Comparison of ENCODE assay signal across 12 mouse cellular contexts in genomic region chr4:118721742-118722483, GRCm38 (mm10). TPM values are rescaled to one million over a fixed set of nuclear protein-coding genes. Genes with fewer than 3 reads are reported as not detected.
DNase-seq lines count a peak whose midpoint lies in the region; ATAC-seq and TF ChIP-seq lines count a peak whose summit lies in the region.
"Had no signal": no experiment of that assay in that cellular context is flagged by ENCODE, and none has a peak within 500 bp of the region (broad histone marks: within the 10 kb centered on the region; RNA-seq: fewer than 3 reads in every experiment).

No protein-coding gene starts in this region.

- no peak for TF ChIP-seq CTCF in intestine, postnatal 0 days (IDR thresholded peaks at IDR 0.05; ENCODE audit: low read depth)

- peak; percentile 48 for DNase-seq in heart, postnatal 4 days
- DNase-seq in thymus, postnatal 4 days: peak; percentile 60
- DNase-seq in thymus, postnatal 36 days: no peak
- peak; percentile 74 for DNase-seq in embryonic facial prominence, embryonic 11.5 days (ENCODE audit: low spot score)
- DNase-seq in yolk sac, embryonic 10.5 days (ENCODE audit: low spot score): peak; percentile 13
- no peak for DNase-seq in left cerebral cortex, adult 8-10 months (ENCODE audit: low spot score in 2 of 2)
- DNase-seq: liver, embryonic 13.5 days had no signal

- H3K9me3 ChIP-seq in heart, embryonic 11.5 days (replicated peaks; ENCODE audit: control insufficient read depth, low read length): no peaks in the 10 kb centered on the region
- H3K9me3 ChIP-seq in embryonic facial prominence, embryonic 11.5 days (replicated peaks; ENCODE audit: control insufficient read depth, low read length): no peaks in the 10 kb centered on the region
- no peaks in the 10 kb centered on the region for H3K9me3 ChIP-seq in intestine, postnatal 0 days (ENCODE audit: control insufficient read depth)
- H3K9me3 ChIP-seq: liver, embryonic 13.5 days had no signal

- H3K27me3 ChIP-seq in heart, embryonic 11.5 days (ENCODE audit: control insufficient read depth, insufficient read depth, low read length): no peaks in the 10 kb centered on the region
- no peaks in the 10 kb centered on the region for H3K27me3 ChIP-seq in embryonic facial prominence, embryonic 11.5 days (ENCODE audit: control insufficient read depth, insufficient read depth, low read length)
- no peaks in the 10 kb centered on the region for H3K27me3 ChIP-seq in intestine, postnatal 0 days (replicated peaks; ENCODE audit: control insufficient read depth, insufficient read depth, low read length)
- H3K27me3 ChIP-seq: liver, embryonic 13.5 days had no signal

- H3K27ac ChIP-seq in heart, embryonic 11.5 days (ENCODE audit: low read depth, low read length): no peak overlapping the region
- H3K27ac ChIP-seq in embryonic facial prominence, embryonic 11.5 days (replicated peaks; ENCODE audit: low read depth, low read length): no peak overlapping the region
- H3K27ac ChIP-seq in intestine, postnatal 0 days (ENCODE audit: low read depth, low read length): no peak overlapping the region
- H3K27ac ChIP-seq: liver, embryonic 13.5 days had no signal

- no peaks in the 10 kb centered on the region for H3K4me1 ChIP-seq in heart, embryonic 11.5 days (ENCODE audit: control insufficient read depth, insufficient read depth, low read length)
- H3K4me1 ChIP-seq in embryonic facial prominence, embryonic 11.5 days (ENCODE audit: control insufficient read depth, insufficient read depth, low read length): no peaks in the 10 kb centered on the region
- H3K4me1 ChIP-seq in intestine, postnatal 0 days (replicated peaks; ENCODE audit: control insufficient read depth, insufficient read depth, low read length): no peaks in the 10 kb centered on the region
- H3K4me1 ChIP-seq: liver, embryonic 13.5 days had no signal

- no peak for ATAC-seq in heart, embryonic 11.5 days (replicated peaks; ENCODE audit: insufficient number of reproducible peaks, low FRiP score, low TSS enrichment)
- ATAC-seq in embryonic facial prominence, embryonic 11.5 days (replicated peaks; ENCODE audit: insufficient number of reproducible peaks, low FRiP score, low TSS enrichment, low read depth): no peak
- no peak for ATAC-seq in intestine, postnatal 0 days

- no peaks in the 10 kb centered on the region for H3K36me3 ChIP-seq in heart, embryonic 11.5 days (ENCODE audit: control insufficient read depth, insufficient read depth, low read length)
- no peaks in the 10 kb centered on the region for H3K36me3 ChIP-seq in embryonic facial prominence, embryonic 11.5 days (replicated peaks; ENCODE audit: control insufficient read depth, insufficient read depth, low read depth, low read length)
- H3K36me3 ChIP-seq in intestine, postnatal 0 days (ENCODE audit: control insufficient read depth, insufficient read depth): no peaks in the 10 kb centered on the region
- H3K36me3 ChIP-seq: liver, embryonic 13.5 days had no signal

- H3K4me3 ChIP-seq in heart, embryonic 11.5 days (ENCODE audit: low read depth, low read length): no peak overlapping the region
- H3K4me3 ChIP-seq in embryonic facial prominence, embryonic 11.5 days (ENCODE audit: low read depth, low read length): no peak overlapping the region
- H3K4me3 ChIP-seq in intestine, postnatal 0 days (ENCODE audit: low read depth, low read length): no peak overlapping the region
- H3K4me3 ChIP-seq: liver, embryonic 13.5 days had no signal

- H3K9ac ChIP-seq in heart, embryonic 11.5 days (ENCODE audit: low read depth, low read length): no peak overlapping the region
- H3K9ac ChIP-seq in embryonic facial prominence, embryonic 11.5 days (replicated peaks; ENCODE audit: low read length): no peak overlapping the region
- no peak overlapping the region for H3K9ac ChIP-seq in intestine, postnatal 0 days (ENCODE audit: low read depth, low read length)
- H3K9ac ChIP-seq: liver, embryonic 13.5 days had no signal

- 43% methylated on average over 10 of the region's 10 CpGs for WGBS in heart, embryonic 11.5 days (ENCODE audit: insufficient replicate concordance)
- 55% methylated on average over 10 of the region's 10 CpGs for WGBS in embryonic facial prominence, embryonic 11.5 days
- 49% methylated on average over 10 of the region's 10 CpGs for WGBS in intestine, postnatal 0 days

- H3K4me2 ChIP-seq in heart, embryonic 11.5 days: no peak overlapping the region
- H3K4me2 ChIP-seq in embryonic facial prominence, embryonic 11.5 days (ENCODE audit: low read depth, low read length): no peak overlapping the region
- H3K4me2 ChIP-seq in intestine, postnatal 0 days (replicated peaks; ENCODE audit: low read depth): no peak overlapping the region
- H3K4me2 ChIP-seq: liver, embryonic 13.5 days had no signal

RNA-seq across cellular contexts. Expression of gene Olfr1340, which starts 2.0 kb away (rescaled TPM):
- not detected for total RNA-seq in heart, postnatal 4 days (2021)
- not detected in 2 replicates for polyA plus RNA-seq in heart, embryonic 11.5 days (2014; fragmentation: Nextera tagmentation; extraction: Ambion mirVana)
- polyA plus RNA-seq in embryonic facial prominence, embryonic 11.5 days (2014; fragmentation: Nextera tagmentation; extraction: Ambion mirVana): not detected in 2 replicates
- not detected for total RNA-seq in left cerebral cortex, adult 8-10 months (2022)
- polyA plus RNA-seq in intestine, postnatal 0 days (2015; fragmentation: Nextera tagmentation; extraction: Ambion mirVana): not detected in 2 replicates
- polyA plus RNA-seq: heart, postnatal 0 days; liver, embryonic 13.5 days; neural tube, embryonic 14.5 days; testis, adult 2 months had no signal

RNA-seq across cellular contexts. Expression of gene Olfr1339, which starts 10.1 kb away (rescaled TPM):
- total RNA-seq in heart, postnatal 4 days (2021): not detected
- polyA plus RNA-seq in heart, embryonic 11.5 days (2014; fragmentation: Nextera tagmentation; extraction: Ambion mirVana): not detected in 2 replicates
- polyA plus RNA-seq in embryonic facial prominence, embryonic 11.5 days (2014; fragmentation: Nextera tagmentation; extraction: Ambion mirVana): not detected in 2 replicates
- not detected for total RNA-seq in left cerebral cortex, adult 8-10 months (2022)
- not detected in 2 replicates for polyA plus RNA-seq in intestine, postnatal 0 days (2015; fragmentation: Nextera tagmentation; extraction: Ambion mirVana)
- polyA plus RNA-seq: heart, postnatal 0 days; liver, embryonic 13.5 days; neural tube, embryonic 14.5 days; testis, adult 2 months had no signal

RNA-seq across cellular contexts. Expression of gene Olfr1341, which starts 18.6 kb away (rescaled TPM):
- total RNA-seq in heart, postnatal 4 days (2021): not detected
- polyA plus RNA-seq in heart, embryonic 11.5 days (2014; fragmentation: Nextera tagmentation; extraction: Ambion mirVana): not detected in 2 replicates
- 0.08 TPM in 2 replicates for polyA plus RNA-seq in embryonic facial prominence, embryonic 11.5 days (2014; fragmentation: Nextera tagmentation; extraction: Ambion mirVana)
- not detected for total RNA-seq in left cerebral cortex, adult 8-10 months (2022)
- not detected in 2 replicates for polyA plus RNA-seq in intestine, postnatal 0 days (2015; fragmentation: Nextera tagmentation; extraction: Ambion mirVana)
- polyA plus RNA-seq: heart, postnatal 0 days; liver, embryonic 13.5 days; neural tube, embryonic 14.5 days had no signal

RNA-seq across cellular contexts. Expression of gene Olfr1342, which starts 29.4 kb away (rescaled TPM):
- total RNA-seq in heart, postnatal 4 days (2021): not detected
- polyA plus RNA-seq in heart, embryonic 11.5 days (2014; fragmentation: Nextera tagmentation; extraction: Ambion mirVana): not detected in 2 replicates
- polyA plus RNA-seq in embryonic facial prominence, embryonic 11.5 days (2014; fragmentation: Nextera tagmentation; extraction: Ambion mirVana): 0.33 TPM in 1 of 2 replicates, not detected in the other
- total RNA-seq in left cerebral cortex, adult 8-10 months (2022): not detected
- polyA plus RNA-seq in intestine, postnatal 0 days (2015; fragmentation: Nextera tagmentation; extraction: Ambion mirVana): not detected in 2 replicates
- polyA plus RNA-seq: heart, postnatal 0 days; liver, embryonic 13.5 days; neural tube, embryonic 14.5 days; testis, adult 2 months had no signal

RNA-seq across cellular contexts. Expression of gene Olfr1338, which starts 36.6 kb away (rescaled TPM):
- not detected for total RNA-seq in heart, postnatal 4 days (2021)
- polyA plus RNA-seq in heart, embryonic 11.5 days (2014; fragmentation: Nextera tagmentation; extraction: Ambion mirVana): not detected in 2 replicates
- not detected in 2 replicates for polyA plus RNA-seq in embryonic facial prominence, embryonic 11.5 days (2014; fragmentation: Nextera tagmentation; extraction: Ambion mirVana)
- total RNA-seq in left cerebral cortex, adult 8-10 months (2022): not detected
- polyA plus RNA-seq in intestine, postnatal 0 days (2015; fragmentation: Nextera tagmentation; extraction: Ambion mirVana): not detected in 2 replicates
- polyA plus RNA-seq: heart, postnatal 0 days; liver, embryonic 13.5 days; neural tube, embryonic 14.5 days; testis, adult 2 months had no signal

Comparison
In these comparisons a context has a peak if more than half of its experiments do, and no peak if none do; other contexts are left out.
1. DNase-seq: peak in heart, postnatal 4 days (single experiment), thymus, postnatal 4 days (single experiment), embryonic facial prominence, embryonic 11.5 days (single experiment) and yolk sac, embryonic 10.5 days (single experiment); none in thymus, postnatal 36 days (0 of 2) and left cerebral cortex, adult 8-10 months (0 of 2).